Mouse (Mus musculus): ENCODE measurements at regions not wholly inside any gene's neighbourhood (a gene's known extent, or its start where the extent isn't known, plus 50 kb on each side); places are given as distances from the start of the nearest gene placed in this dataset.
"Not testable (repeated sequence)": the region's sequence is repeated elsewhere in the genome, so short reads cannot be mapped to it uniquely, and the experiment has no call there.

DNA sequence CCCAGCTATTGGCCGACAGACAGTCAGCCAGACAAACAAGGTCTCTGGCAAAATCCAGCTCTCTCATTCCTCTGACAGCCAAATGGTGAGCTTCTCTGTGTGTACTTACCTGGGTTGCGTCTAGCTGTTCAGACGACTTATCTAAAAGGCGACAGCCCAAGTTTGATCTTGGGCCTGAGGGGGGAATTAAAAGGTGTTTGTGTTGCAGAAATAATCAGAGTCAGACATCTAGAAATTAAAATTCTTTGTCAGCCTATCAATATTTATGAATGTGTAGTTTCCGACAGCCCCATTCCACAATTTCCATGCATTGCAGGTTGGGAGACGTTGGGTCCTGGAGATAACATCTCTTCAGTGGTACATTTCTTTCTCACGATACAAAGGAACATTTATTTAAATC, 128.9 kb upstream of the Nudt7 start:
- no peak for ATAC-seq (replicated peaks in 1 of 2; ENCODE audit: insufficient read depth in 1 of 2, low FRiP score in 2 of 2, low TSS enrichment in 1 of 2, low read depth in 1 of 2, poor library complexity in 2 of 2, severe bottlenecking in 2 of 2)

DNA sequence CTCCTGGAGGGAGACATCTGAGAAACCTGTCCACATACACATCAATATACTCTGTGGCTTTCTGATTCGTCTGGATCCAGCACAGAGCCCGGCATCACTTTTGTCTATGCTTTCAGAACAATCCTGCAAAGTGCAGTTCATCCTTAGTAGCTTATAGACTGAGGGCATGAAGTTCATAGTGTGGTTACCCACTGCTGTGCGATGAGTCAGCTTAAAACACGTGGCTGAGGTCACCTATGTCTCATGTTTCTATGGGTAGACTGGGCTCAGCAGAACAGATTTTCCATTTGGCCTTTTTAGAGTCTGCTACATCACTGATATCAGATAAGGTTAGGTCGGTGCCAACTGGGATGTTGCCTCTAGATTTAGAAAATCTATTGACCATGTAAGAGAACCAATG, 126.8 kb upstream of the Nudt7 start:
- ATAC-seq (replicated peaks in 1 of 2; ENCODE audit: insufficient read depth in 1 of 2, low FRiP score in 2 of 2, low TSS enrichment in 1 of 2, low read depth in 1 of 2, poor library complexity in 2 of 2, severe bottlenecking in 2 of 2), result no peak; a peak in 1 of 4 replicates

DNA sequence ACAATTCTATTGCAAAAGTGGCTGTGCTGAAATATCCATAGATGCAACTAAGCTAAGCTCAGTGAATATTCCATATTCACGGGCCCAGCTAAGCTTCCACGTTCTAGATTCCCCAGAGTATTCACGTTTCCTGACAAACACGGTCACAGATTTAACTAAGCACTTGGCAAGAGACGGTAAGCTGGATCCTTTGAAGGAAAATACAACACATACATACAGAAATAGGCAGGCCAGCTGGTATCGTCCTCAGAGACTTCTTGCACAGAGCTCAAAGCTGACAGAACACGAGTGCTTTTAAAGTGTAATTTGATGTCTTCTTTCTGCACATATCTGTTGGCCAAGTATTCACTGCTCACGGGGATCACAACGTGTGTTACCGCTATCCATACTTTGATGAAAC, 126.3 kb upstream of the Nudt7 start:
- ATAC-seq (replicated peaks in 1 of 2; ENCODE audit: insufficient read depth in 1 of 2, low FRiP score in 2 of 2, low TSS enrichment in 1 of 2, low read depth in 1 of 2, poor library complexity in 2 of 2, severe bottlenecking in 2 of 2), result no peak

DNA sequence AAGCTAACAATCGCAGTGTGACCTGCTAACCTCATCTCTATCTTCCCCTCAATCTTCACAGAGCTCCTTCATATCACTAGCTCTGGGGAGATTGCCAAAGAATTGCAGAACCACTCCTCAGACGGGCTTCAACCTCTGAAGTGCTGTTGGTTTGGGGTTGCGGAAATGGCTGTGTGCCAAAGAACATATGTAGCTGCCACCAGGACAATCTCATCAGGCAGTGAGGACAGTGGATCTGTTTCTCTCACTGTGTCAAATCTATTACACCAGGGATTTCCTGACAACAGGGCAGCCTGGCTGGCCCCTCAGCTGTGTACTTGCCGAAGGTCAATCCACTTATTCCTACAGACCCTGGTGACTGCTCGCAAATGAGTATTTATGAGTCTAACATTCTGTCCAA, 115.0 kb upstream of the Nudt7 start:
- peak; percentile 71 to 80 for ATAC-seq (replicated peaks in 1 of 2; ENCODE audit: insufficient read depth in 1 of 2, low FRiP score in 2 of 2, low TSS enrichment in 1 of 2, low read depth in 1 of 2, poor library complexity in 2 of 2, severe bottlenecking in 2 of 2)

DNA sequence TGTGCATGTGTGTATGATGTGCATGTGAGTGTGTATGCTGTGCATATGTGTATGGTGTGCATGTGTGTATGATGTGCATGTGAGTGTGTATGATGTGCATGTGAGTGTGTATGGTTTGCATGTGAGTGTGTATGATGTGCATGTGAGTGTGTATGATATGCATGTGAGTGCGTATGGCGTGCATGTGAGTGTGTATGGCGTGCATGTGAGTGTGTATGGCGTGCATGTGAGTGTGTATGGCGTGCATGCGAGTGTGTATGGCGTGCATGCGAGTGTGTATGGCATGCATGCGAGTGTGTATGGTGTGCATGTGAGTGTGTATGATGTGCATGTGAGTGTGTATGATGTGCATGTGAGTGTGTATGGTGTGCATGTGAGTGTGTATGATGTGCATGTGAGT, 103.2 kb upstream of the Nudt7 start:
- not testable (repeated sequence) for ATAC-seq (replicated peaks in 1 of 2; ENCODE audit: insufficient read depth in 1 of 2, low FRiP score in 2 of 2, low TSS enrichment in 1 of 2, low read depth in 1 of 2, poor library complexity in 2 of 2, severe bottlenecking in 2 of 2)

DNA sequence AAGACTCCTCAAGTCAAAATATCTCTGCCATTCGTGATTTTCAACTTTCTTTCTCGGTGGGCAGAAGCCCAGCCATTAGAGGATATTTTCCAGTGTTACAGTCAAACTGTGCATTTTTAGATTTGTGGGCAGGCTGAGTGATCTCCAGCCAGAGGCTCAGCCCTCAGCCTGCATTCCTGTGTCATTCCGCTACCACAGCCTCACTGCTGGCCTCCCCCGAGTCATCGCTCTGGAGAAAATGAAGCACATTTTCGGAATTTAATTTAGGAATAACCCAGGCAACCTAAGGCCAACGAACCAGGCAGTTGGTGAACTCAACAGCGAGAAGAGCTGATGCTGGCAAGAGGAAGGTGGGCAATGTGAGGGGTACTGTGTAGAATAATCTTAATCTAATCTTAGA, 80.9 kb upstream of the Nudt7 start:
- no peak for ATAC-seq (replicated peaks in 1 of 2; ENCODE audit: insufficient read depth in 1 of 2, low FRiP score in 2 of 2, low TSS enrichment in 1 of 2, low read depth in 1 of 2, poor library complexity in 2 of 2, severe bottlenecking in 2 of 2)

DNA sequence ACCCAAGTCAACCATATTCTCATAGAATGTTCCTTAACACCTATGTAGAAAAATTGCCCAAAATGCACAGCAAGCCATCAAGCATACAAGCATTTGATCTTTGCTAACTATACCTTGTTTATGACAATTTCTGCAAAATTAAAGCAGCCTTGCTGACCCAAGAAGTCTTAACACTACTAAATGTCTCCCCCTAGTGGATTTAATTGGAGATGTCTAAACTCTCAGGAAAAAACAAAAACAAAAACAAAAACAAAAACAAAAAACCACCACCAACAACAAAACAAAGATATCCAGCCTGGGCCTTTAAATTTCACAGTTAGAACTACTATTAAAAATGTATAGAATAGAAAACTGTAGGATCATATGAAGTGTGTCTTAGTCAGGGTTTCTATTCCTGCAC, 69.8 kb upstream of the Nudt7 start:
- no peak for ATAC-seq (replicated peaks in 1 of 2; ENCODE audit: insufficient read depth in 1 of 2, low FRiP score in 2 of 2, low TSS enrichment in 1 of 2, low read depth in 1 of 2, poor library complexity in 2 of 2, severe bottlenecking in 2 of 2)

DNA sequence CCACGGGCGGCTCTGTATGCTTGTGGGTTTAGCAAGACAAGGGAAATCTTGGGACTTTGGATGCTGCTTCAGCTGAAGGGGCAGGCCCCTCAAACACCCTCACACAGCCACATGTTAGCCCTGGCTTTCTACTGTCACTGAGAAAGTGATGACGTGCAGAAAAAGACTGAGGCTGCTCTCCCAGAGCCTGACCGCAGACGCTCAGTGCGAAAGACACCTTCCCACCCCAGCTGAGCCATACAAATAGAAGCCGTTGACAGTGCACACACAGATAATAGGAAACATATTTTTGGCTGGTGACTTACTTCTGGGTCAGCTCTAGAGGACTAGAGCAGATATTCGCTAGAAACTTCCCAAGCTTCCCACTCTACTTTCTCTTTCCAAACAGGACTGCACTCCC, 61.0 kb upstream of the Nudt7 start:
- no peak for ATAC-seq (replicated peaks in 1 of 2; ENCODE audit: insufficient read depth in 1 of 2, low FRiP score in 2 of 2, low TSS enrichment in 1 of 2, low read depth in 1 of 2, poor library complexity in 2 of 2, severe bottlenecking in 2 of 2)

DNA sequence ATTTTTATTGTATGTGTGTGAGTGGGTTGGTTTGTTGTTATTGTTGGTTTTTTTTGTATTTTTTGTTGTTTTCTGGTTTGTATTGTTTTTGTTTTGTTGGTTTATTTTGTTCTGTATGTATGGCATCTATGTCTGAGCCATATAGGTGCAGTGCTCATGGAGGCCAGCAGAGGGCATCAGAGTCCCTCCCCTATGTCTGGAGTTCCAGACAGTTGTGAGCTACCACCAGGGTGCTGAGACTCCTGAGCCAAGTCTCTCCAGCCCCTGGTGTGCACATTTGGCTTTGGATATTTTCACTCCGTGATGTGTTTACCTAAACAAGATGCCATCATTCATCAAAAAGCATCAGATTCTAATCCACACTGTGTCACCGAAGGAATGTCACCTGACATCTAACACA, 59.2 kb upstream of the Nudt7 start:
- ATAC-seq (replicated peaks in 1 of 2; ENCODE audit: insufficient read depth in 1 of 2, low FRiP score in 2 of 2, low TSS enrichment in 1 of 2, low read depth in 1 of 2, poor library complexity in 2 of 2, severe bottlenecking in 2 of 2), result peak; percentile 49 to 58; a peak in 3 of 4 replicates

DNA sequence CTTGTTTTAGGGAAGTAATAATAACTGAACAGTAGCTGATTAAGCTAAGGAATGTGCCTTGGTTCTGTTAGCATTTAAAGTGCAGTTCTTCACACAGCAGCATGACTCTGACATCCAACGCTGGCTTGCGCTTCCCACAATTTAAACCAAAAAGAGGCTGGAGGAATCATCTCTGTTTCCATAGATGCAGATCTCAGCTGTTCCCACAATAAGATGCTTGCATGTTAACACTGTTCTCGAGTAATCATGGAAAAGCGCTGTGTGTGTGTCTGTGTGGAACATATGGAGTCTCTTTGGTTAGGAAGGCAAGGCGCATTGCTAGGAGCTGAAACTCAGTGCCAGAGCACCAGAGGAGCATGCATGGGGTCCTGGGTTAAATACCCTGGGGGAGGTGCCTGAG, 56.7 kb upstream of the Nudt7 start:
- no peak for ATAC-seq (replicated peaks in 1 of 2; ENCODE audit: insufficient read depth in 1 of 2, low FRiP score in 2 of 2, low TSS enrichment in 1 of 2, low read depth in 1 of 2, poor library complexity in 2 of 2, severe bottlenecking in 2 of 2)

DNA sequence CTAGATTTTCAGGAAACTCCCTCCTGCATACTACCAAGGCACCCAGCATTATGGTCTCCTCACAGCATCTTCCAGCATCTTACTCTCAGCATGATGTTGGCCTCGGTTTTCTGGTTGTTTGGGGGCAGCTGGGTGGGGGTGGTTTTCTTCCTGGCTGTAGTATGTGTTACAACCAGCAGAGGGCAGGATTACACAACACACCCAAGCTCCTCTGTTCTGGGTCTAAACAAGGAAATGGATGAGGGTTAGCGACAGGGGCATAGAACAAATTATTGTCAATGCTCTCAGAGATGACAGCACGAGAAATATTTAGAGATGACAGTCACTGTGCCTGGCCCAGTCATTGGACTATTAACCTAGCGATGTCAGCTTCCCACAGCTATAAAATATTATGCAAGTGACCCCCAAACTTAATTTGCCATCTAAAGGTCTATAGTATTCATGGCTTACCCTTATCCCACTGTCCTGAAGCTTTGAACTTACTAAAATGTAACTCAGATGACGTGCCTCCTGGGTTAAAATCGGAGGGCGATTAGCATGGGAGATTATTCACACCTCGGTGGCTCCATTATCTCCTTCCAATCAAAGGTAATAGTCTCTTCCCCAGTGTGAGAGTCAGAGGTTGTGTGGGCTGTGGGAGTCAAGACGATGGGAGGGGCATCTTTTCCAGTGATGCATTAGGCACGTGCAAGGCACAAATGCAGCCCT, 52.2 kb upstream of the Nudt7 start:
- ATAC-seq (replicated peaks in 1 of 2; ENCODE audit: insufficient read depth in 1 of 2, low FRiP score in 2 of 2, low TSS enrichment in 1 of 2, low read depth in 1 of 2, poor library complexity in 2 of 2, severe bottlenecking in 2 of 2), result peak; percentile 87 to 92

DNA sequence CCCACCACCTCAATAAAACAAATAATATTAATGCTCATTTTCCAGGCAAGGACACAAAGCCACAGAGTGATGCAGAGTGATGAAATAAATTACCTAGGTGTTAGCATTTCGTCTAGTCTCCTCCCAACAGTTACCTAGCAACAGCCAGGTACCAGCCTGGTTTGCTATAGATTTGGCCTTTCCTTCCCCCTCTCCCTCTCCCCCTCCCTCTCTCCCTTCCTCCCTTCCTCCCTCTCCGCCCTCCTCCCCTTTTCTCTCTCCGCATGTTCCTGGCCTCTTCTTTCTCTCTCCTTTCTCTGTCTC, 51.6 kb upstream of the Nudt7 start:
- ATAC-seq (replicated peaks in 1 of 2; ENCODE audit: insufficient read depth in 1 of 2, low FRiP score in 2 of 2, low TSS enrichment in 1 of 2, low read depth in 1 of 2, poor library complexity in 2 of 2, severe bottlenecking in 2 of 2), result no peak
